Mouse (Mus musculus) embryonic facial prominence, embryonic 15.5 days (tissue): ENCODE measurements around the gene Ssr2. TPM values are rescaled to one million over a fixed set of nuclear protein-coding genes. Genes with fewer than 3 reads are reported as not detected.
A peak's percentile ranks its signal among the peaks of the same experiment; 100 is the strongest.

Source experiments
- ATAC-seq: fragments of 200-750 bp; cut with Nextera tagmentation; 2 replicates; pipeline ENCODE4 v1.8.0; 2017; ENCODE audit warnings: low read depth, moderate TSS enrichment; ENCODE audit not compliant: insufficient number of reproducible peaks, low FRiP score, low TSS enrichment
- H3K27ac ChIP-seq: fragments of 300-500 bp; sonication (generic); replicated peaks from 2 replicates; pipeline ENCODE4 v1.5.1; 2015; ENCODE audit warnings: mild to moderate bottlenecking, inconsistent platforms
- H3K27me3 ChIP-seq: fragments of 300-500 bp; sonication (generic); 2 replicates; pipeline ENCODE4 v1.6.1; 2015; ENCODE audit warnings: inconsistent platforms
- H3K36me3 ChIP-seq: fragments of 300-500 bp; sonication (generic); 2 replicates; pipeline ENCODE4 v1.6.1; 2015; ENCODE audit warnings: mild to moderate bottlenecking, inconsistent platforms
- H3K4me1 ChIP-seq: fragments of 300-500 bp; sonication (generic); 2 replicates; pipeline ENCODE4 v1.6.1; 2015; ENCODE audit warnings: inconsistent platforms
- H3K4me2 ChIP-seq: fragments of 300-500 bp; sonication (generic); replicated peaks from 2 replicates; pipeline ENCODE4 v1.6.1; 2015; ENCODE audit warnings: mild to moderate bottlenecking, inconsistent platforms
- H3K4me3 ChIP-seq: fragments of 300-500 bp; sonication (generic); replicated peaks from 2 replicates; pipeline ENCODE4 v1.5.1; 2015; ENCODE audit warnings: mild to moderate bottlenecking, inconsistent platforms
- H3K9ac ChIP-seq: fragments of 300-500 bp; sonication (generic); 2 replicates; pipeline ENCODE4 v1.6.1; 2015; ENCODE audit warnings: inconsistent platforms
- H3K9me3 ChIP-seq: fragments of 300-500 bp; sonication (generic); replicated peaks from 2 replicates; pipeline ENCODE4 v1.6.1; 2016; ENCODE audit warnings: inconsistent platforms
- WGBS: fragments of 180-500 bp; shearing (Covaris S2); methylation state at CpG from one replicate; pipeline ENCODE4 v1.1.7; 2015; 5-methylcytosine and 5-hydroxymethylcytosine counted together
- polyA plus RNA-seq: library from polyadenylated mRNA; unstranded; fragments of >200 nt; fragmentation: Nextera tagmentation; extraction: Ambion mirVana; gene quantifications from 2 replicates; pipeline ENCODE4 v1.2.1, GENCODE M21; 2015

Ssr2 gene
- polyA plus RNA-seq, 1 experiment from 2014 or later, result 339 TPM

GRCm38 (mm10) chr3:88620146-88620991 is 44.7 kb downstream of the Ssr2 start:
- H3K27me3 ChIP-seq, result no peaks in the 10 kb centered on the region
- peak overlapping the region; percentile 97 for H3K27ac ChIP-seq
- no peaks in the 10 kb centered on the region for H3K9me3 ChIP-seq
- WGBS, result 10% methylated on average over 15 of the region's 15 CpGs
- H3K36me3 ChIP-seq, result no peaks in the 10 kb centered on the region; the same call in 1 of the 2 replicates
- H3K4me2 ChIP-seq, result peak overlapping the region; percentile 80
- peaks cover 67% of the 10 kb centered on the region for H3K4me1 ChIP-seq
- H3K4me3 ChIP-seq, result peak overlapping the region; percentile 89
- H3K9ac ChIP-seq, result peak overlapping the region; percentile 90
- no peak for ATAC-seq

- Histone ChIP-seq H3K36me3 (no peaks in the 10 kb centered on the region; the same call in 1 of the 2 replicates), H3K9ac (peak overlapping the region; percentile 90), H3K4me1 (peaks cover 66% of the 10 kb centered on the region), H3K9me3 (no peaks in the 10 kb centered on the region), H3K27ac (peak overlapping the region; percentile 97), H3K27me3 (no peaks in the 10 kb centered on the region), H3K4me2 (peak overlapping the region; percentile 80), H3K4me3 (peak overlapping the region; percentile 89)
- WGBS, result 0% methylated on average over 61 of the region's 64 CpGs
- peak; percentile 77 for ATAC-seq
These were observed 45.4 kb downstream of the Ssr2 start for GRCm38 (mm10) chr3:88620992-88621536.

GRCm38 (mm10) chr3:88621537-88622112 is 45.9 kb downstream of the Ssr2 start:
- H3K9ac ChIP-seq, result peak overlapping the region; percentile 90
- ATAC-seq, result peak; percentile 25; the same call in 1 of the 2 replicates
- peak overlapping the region; percentile 97 for H3K27ac ChIP-seq
- no peaks in the 10 kb centered on the region for H3K27me3 ChIP-seq
- WGBS, result under 1% methylated on average over 31 of the region's 36 CpGs
- H3K36me3 ChIP-seq, result peaks cover 2% of the 10 kb centered on the region; the same call in 1 of the 2 replicates
- H3K4me3 ChIP-seq, result peak overlapping the region; percentile 89
- peaks cover 66% of the 10 kb centered on the region for H3K4me1 ChIP-seq
- H3K9me3 ChIP-seq, result no peaks in the 10 kb centered on the region
- peak overlapping the region; percentile 80 for H3K4me2 ChIP-seq

- no peaks in the 10 kb centered on the region for H3K27me3 ChIP-seq
- H3K4me1 ChIP-seq, result peaks cover 61% of the 10 kb centered on the region
- no peaks in the 10 kb centered on the region for H3K9me3 ChIP-seq
- peak overlapping the region; percentile 90 for H3K9ac ChIP-seq
- peaks cover 5% of the 10 kb centered on the region; the same call in 1 of the 2 replicates for H3K36me3 ChIP-seq
- peak overlapping the region; percentile 97 for H3K27ac ChIP-seq
- WGBS, result under 1% methylated on average over 24 of the region's 24 CpGs
- H3K4me3 ChIP-seq, result peak overlapping the region; percentile 89
- peak overlapping the region; percentile 80 for H3K4me2 ChIP-seq
- ATAC-seq, result no peak
These were observed 46.7 kb downstream of the Ssr2 start for GRCm38 (mm10) chr3:88622113-88622940.

- WGBS, result 0% methylated on average over 5 of the region's 6 CpGs
- Histone ChIP-seq H3K4me1 (peaks cover 58% of the 10 kb centered on the region), H3K36me3 (peaks cover 5% of the 10 kb centered on the region; the same call in 1 of the 2 replicates), H3K4me2 (peak overlapping the region; percentile 80), H3K9me3 (no peaks in the 10 kb centered on the region), H3K27ac (peak overlapping the region; percentile 97), H3K4me3 (peak overlapping the region; percentile 89), H3K9ac (peak overlapping the region; percentile 47), H3K27me3 (no peaks in the 10 kb centered on the region)
- ATAC-seq, result peak; percentile 43; the same call in 1 of the 2 replicates
These were observed 47.3 kb downstream of the Ssr2 start for GRCm38 (mm10) chr3:88622941-88623345.

- Histone ChIP-seq H3K9me3 (no peaks in the 10 kb centered on the region), H3K27me3 (no peaks in the 10 kb centered on the region), H3K4me2 (peak overlapping the region; percentile 80), H3K4me3 (peak overlapping the region; percentile 89), H3K4me1 (peaks cover 57% of the 10 kb centered on the region), H3K27ac (peak overlapping the region; percentile 97), H3K9ac (peak overlapping the region; percentile 47), H3K36me3 (peaks cover 5% of the 10 kb centered on the region; the same call in 1 of the 2 replicates)
- WGBS, result 5% methylated on average over 15 of the region's 15 CpGs
- ATAC-seq, result no peak
These were observed 47.9 kb downstream of the Ssr2 start for GRCm38 (mm10) chr3:88623346-88624135.

GRCm38 (mm10) chr3:88624324-88624723 is 48.6 kb downstream of the Ssr2 start:
- peaks cover 62% of the 10 kb centered on the region for H3K4me1 ChIP-seq
- H3K9me3 ChIP-seq, result no peaks in the 10 kb centered on the region
- H3K4me2 ChIP-seq, result peak overlapping the region; percentile 80
- H3K4me3 ChIP-seq, result peak overlapping the region; percentile 89
- peaks cover 5% of the 10 kb centered on the region; the same call in 1 of the 2 replicates for H3K36me3 ChIP-seq
- no peaks in the 10 kb centered on the region for H3K27me3 ChIP-seq
- WGBS, result 36% methylated on average over 4 of the region's 4 CpGs
- peak overlapping the region; percentile 97 for H3K27ac ChIP-seq
- no peak for ATAC-seq
- peak overlapping the region; percentile 47; the same call in 1 of the 2 replicates for H3K9ac ChIP-seq

- 35% methylated on average over 2 of the region's 2 CpGs for WGBS
- no peak for ATAC-seq
- Histone ChIP-seq H3K9me3 (no peaks in the 10 kb centered on the region), H3K27ac (peak overlapping the region; percentile 97), H3K9ac (no peak overlapping the region), H3K4me2 (peak overlapping the region; percentile 80; the same call in 1 of the 2 replicates), H3K4me3 (peak overlapping the region; percentile 89; the same call in 1 of the 2 replicates), H3K4me1 (peaks cover 63% of the 10 kb centered on the region), H3K36me3 (peaks cover 10% of the 10 kb centered on the region), H3K27me3 (no peaks in the 10 kb centered on the region)
These were observed 49.3 kb downstream of the Ssr2 start for GRCm38 (mm10) chr3:88624951-88625350.

- peaks cover 14% of the 10 kb centered on the region for H3K36me3 ChIP-seq
- ATAC-seq, result no peak
- peaks cover 61% of the 10 kb centered on the region for H3K4me1 ChIP-seq
- no peaks in the 10 kb centered on the region for H3K27me3 ChIP-seq
- H3K27ac ChIP-seq, result peak overlapping the region; percentile 97
- H3K9ac ChIP-seq, result no peak overlapping the region
- H3K4me2 ChIP-seq, result no peak overlapping the region
- H3K9me3 ChIP-seq, result no peaks in the 10 kb centered on the region
- no peak overlapping the region for H3K4me3 ChIP-seq
- 85% methylated on average over 7 of the region's 7 CpGs for WGBS
These were observed 49.9 kb downstream of the Ssr2 start for GRCm38 (mm10) chr3:88625531-88625930.

GRCm38 (mm10) chr3:88626316-88626715 is 50.6 kb downstream of the Ssr2 start:
- ATAC-seq, result no peak
- Histone ChIP-seq H3K27me3 (no peaks in the 10 kb centered on the region), H3K4me3 (no peak overlapping the region), H3K4me1 (peaks cover 59% of the 10 kb centered on the region), H3K9ac (no peak overlapping the region), H3K9me3 (no peaks in the 10 kb centered on the region), H3K27ac (no peak overlapping the region), H3K36me3 (peaks cover 22% of the 10 kb centered on the region), H3K4me2 (no peak overlapping the region)
- WGBS, result 84% methylated on average over 7 of the region's 7 CpGs
